Mouse (Mus musculus) granulocyte monocyte progenitor cell, adult 5-6 weeks (primary cell): ENCODE results near the gene Repin1. TPM values are rescaled to one million over a fixed set of nuclear protein-coding genes. Genes with fewer than 3 reads are reported as not detected.

Experiments used
- ATAC-seq: replicated peaks from 2 replicates; pipeline ENCODE4 v1.8.0; 2016; ENCODE audit warnings: mild to moderate bottlenecking, moderate TSS enrichment, inconsistent platforms; ENCODE audit not compliant: poor library complexity, severe bottlenecking
- total RNA-seq, 2 experiments: library from RNA; stranded (forward) in 1 of 2; stranded (reverse) in 1 of 2; fragments of 200-712, 200-1000 nt in 1 of 2; fragments of >200 nt in 1 of 2; fragmentation: Nextera tagmentation in 1 of 2; gene quantifications; 2 replicates each; pipeline ENCODE4 v1.2.3; 2014 to 2017

Repin1 gene
- total RNA-seq, 2 experiments from 2014 or later = 12.0 to 18.8 TPM

DNA sequence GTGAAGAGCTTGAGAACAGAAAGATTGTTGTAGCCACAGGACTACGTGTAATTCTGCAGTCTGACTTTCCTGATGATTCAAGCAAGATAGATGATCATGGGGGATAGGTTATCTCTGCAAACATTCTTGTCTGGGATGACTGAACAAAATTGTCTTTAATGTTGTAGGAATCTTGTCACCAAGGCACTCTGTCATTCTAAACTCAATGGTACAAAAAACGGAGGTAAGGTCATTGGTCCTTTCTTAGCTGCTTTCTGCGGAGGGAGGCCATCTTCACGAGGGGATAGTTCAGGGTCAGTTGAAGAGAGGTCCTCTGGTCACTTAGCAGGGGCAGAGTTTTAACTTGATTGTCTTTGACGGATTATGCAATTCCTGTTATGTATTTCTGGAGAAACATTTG, 14.9 kb upstream of the Repin1 start:
- ATAC-seq = no peak

DNA sequence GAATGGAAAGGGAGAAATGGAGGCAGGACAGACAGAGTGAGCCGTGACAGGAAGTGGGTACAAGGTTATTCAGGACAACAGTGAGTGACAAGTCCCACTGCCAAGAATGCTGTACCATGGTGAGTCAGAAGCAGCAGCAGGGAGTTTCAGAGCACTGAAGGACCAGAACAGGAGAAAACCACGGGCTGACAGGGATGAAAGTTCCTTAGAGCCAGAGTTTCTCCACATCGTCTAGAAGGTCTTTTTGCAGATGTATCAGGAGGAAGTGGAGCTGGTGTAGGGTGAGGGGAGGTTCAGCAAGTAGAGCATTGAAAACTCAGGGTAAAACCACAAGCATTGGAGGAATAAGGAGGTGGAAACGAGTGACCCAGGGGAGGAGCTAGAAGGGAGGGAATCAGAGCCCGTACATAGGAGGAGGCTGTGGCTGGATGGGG, 14.5 kb upstream of the Repin1 start:
- ATAC-seq = peak; percentile 85

DNA sequence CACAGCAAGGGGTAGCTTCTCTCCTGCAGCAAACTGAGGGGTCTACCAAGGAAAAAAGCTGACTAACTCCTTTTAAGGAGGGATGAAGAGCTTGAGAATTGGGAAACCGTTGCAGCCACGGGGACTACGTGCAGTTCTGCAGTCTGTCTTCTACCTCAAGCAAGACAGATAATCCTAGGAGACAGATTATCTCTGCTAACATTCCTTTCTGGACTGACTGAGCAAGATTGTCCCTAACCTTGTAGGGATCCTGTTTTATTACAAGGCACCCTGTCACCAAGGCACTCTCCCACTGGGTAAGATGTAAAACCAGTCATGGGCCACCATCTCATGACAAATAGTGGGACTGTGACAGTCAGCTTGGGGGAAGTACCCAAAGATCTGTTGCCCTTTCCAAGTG, 12.4 kb upstream of the Repin1 start:
- no peak for ATAC-seq

DNA sequence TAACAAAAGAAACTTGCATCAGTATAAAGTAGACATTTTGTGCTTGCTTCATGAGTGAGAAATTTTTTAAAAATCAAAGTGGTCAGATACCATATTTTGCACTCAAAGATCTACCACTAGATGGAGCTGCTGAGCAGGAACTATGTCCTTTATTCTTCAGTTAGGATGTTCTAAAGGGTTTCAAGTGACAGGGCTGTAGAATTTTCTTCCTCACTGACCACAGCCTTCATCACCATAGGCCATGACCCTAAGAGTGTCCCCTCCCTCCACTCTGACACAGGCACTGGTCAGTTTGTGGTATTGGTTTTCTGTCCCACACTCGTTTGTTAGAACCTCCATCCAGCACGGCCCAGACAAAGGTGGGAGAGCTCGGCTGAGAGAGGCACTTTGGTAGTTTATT, 11.6 kb upstream of the Repin1 start:
- ATAC-seq = peak; percentile 48; the same call in 1 of the 2 replicates

DNA sequence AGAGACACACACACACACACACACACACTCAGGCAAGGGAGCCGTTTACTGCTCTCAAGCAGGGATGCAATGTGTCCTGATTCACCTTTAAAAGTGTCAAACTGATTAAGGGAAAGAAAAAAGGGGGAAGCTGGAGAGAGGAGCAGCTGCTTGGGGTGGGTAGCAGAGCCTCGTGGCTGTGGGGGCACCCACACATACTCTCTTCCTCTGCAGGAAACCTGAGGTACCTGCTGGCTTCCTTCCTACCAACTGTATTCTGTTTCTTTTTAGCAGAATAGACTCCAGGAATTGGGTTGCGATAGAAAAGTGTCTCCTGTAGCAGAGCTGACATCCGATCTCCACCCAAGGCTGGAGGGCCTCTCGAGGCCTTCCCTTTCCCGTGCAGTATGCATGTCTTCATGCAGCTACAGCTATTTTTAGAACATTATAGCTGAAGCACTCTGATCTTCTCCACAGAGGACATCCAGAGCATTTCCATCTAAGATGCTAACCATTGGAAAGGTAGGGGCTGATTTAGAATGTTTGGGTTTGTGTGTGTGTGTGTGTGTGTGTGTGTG, 4.4 kb upstream of the Repin1 start, which contains the start of gene Gm45021:
Gm45021 (plus strand) TSS at position 417 of the 557 bp plus-strand sequence.
- ATAC-seq = 0 out of 2 replicates have a peak, but pooled peaks have one; percentile 5

DNA sequence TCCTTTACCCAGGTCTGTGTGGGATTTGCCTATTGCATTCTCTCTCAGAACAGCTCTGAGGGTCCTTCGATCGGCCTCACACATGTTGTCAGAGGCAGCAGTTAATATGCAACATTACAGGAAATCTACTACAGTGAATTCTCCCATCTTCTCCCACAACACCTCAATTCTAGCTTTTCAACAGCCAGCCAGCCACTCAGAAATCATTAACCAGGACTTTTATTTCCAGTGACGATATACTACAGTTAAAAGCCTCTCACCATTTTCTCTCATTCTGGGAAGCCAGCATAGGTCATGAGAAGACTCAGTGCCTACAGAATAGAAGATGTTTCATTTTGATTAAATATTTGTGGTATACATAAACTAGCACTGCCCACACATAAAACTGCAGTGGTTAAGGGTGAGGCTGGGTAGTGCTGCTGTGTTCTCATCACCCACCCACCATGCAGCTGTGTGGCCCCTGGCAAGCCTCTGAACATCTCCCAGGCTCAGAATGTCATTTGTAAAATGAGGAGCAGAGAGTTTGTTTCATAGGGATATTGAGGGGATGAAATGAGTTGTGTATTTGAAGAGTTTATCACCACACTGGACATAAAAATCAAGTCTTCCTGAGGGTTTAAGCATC, 2.4 kb upstream of the Repin1 start:
- no peak for ATAC-seq

DNA sequence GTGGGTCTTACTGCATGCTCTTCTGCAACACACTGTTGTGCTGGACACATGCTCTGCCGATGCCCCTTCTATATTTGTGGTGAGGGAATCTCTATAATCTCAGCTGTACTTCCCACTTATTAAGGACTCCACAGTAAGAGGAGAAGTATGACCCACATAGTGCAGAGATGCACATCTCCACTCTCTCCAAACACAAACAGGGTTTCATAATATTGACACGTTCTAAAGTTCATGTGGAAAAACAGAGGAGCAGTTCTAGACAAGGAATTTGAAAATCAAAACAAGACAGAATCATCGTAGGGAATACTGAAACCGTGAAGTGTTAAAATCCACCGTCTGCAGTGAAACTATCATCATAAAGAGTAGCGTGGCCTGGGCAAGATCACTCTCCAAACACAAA, 1.8 kb upstream of the Repin1 start:
- no peak for ATAC-seq

DNA sequence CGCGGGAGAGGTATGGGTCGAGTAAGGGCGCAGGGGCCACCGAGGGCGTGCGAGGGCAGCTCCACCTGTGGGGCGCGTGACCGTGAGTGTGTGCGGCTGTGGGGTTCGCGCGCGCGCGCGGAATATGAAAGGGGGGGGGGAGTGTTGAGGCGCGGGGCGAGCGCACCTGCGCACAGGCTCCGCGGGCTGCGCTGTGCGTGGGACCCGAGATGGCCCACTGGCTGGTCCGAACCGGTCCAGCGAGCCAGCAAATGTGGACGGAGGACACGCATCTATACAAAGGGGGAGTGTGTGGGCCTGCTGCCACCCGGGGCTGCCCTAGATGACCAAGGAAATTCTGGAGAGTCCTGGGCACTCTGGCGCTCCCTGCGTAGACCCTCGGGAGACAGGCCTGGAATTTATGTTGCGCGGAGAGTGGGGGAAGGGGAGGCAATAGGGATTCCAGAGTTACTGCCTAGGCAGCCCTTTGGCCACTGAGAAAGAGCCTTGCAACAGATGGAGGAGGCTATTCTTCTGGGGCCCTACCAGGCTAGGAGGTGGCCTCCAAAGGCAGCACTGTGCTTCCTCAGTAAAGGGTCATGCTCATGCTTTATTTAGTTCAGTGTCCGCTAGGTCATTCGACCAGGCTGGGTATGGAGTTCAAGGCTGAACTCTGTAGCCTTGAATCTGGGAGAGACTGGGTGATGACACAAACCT, 508 bp downstream of the Repin1 start:
- peak; percentile 6; the same call in 1 of the 2 replicates for ATAC-seq

DNA sequence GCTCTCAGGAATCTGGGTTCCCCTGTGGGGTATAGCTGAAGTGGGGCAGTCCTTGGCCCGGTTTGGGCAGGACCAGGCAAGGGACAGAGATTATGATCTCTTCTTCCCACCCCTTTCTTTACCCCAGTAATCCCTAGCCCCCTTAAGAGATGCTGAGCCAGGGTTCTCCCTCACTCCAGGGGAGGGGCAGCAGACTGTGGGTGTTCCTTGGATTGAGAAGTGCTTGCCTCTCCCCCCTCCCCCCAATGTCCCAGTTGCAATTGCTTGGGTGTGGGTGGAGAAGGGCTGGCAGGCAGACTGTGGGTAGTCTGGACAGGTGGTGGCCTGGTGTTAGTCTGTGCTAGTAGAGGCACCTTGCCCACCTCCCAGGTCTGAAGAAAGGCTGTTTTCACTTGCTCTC, 1.6 kb downstream of the Repin1 start:
- no peak for ATAC-seq

DNA sequence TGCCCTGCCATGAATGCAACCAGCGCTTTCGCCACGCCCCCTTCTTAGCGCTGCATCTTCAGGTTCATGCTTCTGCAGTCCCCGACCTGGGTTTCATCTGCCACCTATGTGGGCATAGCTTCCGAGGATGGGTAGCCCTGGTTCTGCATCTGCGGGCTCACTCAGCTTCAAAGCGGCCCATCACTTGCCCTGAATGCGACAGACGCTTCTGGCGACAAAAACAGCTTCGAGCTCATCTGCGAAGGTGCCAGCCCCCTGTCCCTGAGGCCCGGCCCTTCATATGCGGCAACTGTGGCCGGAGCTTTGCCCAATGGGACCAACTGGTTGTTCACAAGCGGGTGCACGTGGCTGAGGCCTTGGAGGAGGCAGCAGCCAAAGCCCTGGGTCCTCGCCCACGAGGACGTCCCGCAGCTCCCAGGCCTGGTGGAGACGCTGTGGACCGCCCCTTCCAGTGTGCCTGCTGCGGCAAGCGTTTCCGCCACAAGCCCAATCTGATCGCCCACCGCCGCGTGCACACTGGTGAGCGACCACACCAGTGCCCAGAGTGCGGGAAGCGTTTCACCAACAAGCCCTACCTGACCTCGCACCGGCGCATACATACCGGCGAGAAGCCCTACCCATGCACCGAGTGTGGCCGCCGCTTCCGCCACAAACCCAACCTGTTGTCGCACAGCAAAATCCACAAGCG, 3.0 kb downstream of the Repin1 start:
- ATAC-seq = no peak

DNA sequence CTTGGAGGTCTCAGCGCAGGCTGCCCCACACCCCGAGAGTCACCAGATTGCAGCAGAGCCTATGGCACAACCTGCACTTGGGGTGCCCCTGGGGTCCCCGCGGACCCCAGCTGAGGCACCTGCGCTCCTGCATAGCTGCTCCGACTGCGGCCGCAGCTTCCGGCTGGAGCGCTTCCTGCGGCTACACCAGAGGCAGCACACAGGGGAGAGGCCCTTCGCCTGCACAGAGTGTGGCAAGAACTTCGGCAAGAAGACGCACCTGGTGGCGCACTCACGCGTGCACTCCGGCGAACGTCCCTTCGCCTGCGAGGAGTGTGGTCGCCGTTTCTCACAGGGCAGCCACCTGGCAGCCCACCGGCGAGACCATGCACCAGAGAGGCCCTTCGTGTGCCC, 3.5 kb downstream of the Repin1 start:
- ATAC-seq = no peak

DNA sequence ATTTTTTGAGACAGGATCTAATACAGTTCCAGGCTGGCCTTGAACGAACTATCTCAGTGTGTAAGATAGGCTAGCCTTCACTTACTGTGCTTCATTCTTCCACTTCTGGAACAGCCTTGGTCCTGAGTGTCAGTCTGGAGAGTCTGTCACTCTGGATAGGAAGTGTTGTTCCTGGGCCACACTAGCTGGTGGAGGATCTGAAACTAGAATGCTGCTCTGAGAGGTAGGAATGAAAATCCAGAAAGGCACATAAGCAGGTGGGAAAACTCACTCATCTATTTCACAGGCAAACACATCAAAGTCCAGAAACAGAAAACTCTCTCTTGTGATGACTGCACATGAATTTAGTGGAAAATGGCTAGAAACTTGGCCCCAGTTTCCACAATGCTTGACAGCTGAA, 6.9 kb downstream of the Repin1 start:
- ATAC-seq = no peak

DNA sequence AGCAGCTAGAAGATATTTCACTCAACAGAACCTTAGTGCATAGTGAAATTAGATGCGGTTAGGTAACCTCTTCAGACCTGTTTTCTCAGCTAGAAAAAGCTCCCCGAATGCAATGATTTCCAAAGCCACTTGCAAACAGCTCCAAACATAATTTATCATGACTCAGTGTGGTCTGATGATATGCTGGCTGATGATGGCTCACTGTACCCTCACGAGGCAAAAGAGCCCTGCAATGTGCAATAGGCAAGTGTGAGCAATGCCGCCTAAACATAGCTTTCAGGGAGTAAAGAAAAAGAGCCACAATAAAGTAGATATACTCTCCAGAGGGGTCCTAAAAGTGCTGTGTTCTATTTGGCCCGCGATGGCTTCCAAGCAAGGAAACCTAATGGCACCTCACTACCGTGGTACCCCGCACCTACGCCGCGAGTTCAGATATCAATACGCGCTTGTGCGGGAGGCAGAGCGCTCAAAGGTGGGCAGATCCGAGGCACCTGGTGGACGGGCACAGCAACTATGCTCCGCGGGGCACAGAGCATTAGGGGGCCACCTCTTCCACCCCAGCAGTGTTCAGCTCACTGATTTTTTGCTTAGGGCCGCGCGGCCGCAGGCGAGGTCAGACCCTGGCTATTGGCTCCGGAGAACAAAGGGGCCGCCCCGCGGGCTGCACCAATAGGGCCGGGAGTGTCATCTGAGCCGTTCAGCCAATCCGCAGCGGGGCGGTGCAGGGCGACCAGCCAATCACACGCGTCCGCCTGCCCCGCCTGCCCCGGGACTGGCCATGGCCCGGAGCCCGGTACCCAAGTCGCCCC, 7.8 kb downstream of the Repin1 start, which contains the start of gene Zfp775:
Zfp775 (plus strand) TSS at position 793 of the 809 bp plus-strand sequence.
- peak; percentile 97 for ATAC-seq

DNA sequence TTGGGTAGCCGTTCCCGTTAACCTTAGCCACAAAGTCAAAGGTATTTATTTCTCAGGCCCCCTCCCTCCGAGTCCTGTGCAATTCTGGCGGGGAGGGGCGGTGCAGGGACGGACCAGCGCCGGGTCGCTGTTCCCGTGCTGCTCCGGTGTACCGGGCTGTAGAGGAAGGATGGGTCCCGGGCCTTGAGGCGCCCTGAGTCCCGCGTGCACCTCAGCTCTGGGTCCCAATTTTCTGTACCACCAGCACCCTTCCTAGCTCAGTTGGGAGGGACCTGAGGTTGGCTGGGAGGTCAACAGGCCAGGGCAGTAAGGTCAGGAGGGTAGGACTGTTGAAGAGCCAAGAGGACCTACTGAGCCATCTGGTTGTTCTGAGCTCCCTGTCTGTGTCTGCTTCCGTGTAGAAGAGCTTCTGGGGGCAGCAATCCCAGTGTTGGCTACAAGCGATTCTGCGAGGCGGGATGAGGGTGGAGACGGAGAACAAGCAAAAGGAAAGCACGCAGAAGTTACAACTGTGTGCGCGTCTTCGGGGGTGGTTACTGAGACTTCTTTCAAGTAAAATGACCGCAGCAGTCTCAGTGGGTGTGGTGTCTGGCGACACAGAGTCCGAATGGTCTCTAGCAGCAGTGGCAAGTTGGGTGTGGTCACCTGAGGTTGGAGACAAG, 8.5 kb downstream of the Repin1 start:
- peak; percentile 26; the same call in 1 of the 2 replicates for ATAC-seq

DNA sequence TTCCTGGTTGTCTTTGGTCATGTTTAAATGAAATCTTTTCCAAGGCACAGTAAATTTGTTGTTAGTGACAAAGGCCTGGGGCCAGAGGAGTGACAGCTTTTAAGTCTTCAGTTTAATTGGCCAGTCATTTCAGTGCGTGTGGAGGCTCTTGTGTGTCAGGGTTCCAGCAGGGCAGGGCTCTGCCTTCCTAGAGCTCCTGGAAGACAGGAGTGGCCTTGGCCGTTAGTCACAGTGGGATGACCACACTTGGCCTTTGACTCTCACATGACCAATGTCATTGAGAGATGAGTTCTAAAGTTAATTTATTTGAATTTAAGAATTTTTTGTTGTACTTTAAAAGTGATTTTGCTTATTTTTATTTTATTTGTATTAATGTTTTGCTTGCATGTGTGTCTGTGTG, 14.4 kb downstream of the Repin1 start:
- ATAC-seq = no peak

DNA sequence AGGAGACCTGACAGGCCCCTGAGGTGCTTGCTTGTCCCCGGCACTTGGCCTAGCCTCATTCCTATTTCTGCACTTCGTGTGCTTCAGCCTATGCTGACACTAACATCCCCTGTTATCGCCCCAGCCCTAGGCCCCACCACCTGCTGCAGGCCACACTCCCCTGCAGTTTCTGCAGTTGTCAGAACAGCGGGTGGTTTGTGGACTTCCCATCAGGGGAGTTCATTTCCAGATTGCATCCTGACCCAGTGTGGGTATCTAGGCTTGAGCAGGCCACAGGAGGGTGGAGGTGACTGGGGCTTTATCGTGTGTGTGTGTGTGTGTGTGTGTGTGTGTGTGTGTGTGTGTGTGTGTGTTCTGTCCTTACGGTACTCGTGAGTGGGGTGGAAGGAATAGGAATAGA, 15.8 kb downstream of the Repin1 start:
- ATAC-seq = no peak

DNA sequence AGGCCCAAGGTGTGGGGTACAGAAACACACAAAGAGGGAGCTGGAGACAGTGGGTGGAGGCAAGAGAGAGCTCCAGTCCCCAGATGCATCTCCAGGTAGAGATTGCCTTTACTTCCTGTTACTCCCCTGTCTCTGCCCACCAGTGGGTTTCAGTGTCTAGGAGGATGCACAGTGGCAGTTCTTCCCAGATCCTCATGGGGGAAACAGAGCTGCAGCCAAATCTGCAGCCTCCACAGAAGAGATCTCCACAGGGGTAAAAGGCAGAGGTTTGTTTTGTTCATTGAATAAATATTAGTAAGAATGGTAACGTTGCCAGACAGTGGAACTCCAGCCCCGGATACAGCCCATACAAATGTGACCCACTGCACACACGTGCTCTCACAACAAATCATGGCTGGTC, 17.0 kb downstream of the Repin1 start:
- ATAC-seq = no peak

DNA sequence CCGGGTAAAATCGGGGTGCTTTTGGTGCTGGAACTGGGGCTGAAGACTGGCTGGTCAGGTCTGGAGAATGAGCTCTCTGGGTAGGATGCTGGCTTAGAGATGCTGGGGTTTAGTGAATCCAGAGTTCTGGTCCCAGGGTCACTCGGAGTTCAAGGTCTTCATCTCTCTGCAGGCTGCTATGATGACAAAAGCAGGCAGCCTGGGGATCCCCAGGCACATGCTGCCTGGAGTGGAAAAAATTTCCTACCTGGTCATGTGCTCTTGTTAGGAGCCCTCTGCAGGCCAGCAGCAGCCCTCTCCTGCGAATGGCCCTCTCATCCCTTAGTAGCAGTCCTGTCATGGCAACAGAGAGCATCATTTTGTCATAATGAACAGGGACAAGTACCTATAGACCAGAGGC, 19.8 kb downstream of the Repin1 start:
- ATAC-seq = no peak

DNA sequence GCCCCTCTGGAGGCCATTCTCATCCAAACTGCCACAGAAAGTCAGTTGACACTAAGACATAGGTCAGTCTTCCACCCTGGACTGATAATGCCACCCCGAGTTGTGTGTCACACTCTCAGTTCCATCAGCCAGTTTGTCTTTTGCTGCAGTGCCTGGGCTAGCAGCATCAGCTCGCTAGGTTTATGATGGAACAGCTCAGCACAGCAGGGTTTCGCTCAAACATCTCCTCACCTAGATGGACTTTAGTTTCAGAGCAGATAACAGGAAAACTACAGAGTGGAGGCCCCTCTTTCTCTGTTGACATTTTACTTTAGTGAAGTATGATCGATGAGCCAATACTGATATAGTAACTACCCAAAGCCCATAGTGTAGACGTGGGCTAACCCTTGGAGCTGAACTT, 21.1 kb downstream of the Repin1 start:
- ATAC-seq = no peak

DNA sequence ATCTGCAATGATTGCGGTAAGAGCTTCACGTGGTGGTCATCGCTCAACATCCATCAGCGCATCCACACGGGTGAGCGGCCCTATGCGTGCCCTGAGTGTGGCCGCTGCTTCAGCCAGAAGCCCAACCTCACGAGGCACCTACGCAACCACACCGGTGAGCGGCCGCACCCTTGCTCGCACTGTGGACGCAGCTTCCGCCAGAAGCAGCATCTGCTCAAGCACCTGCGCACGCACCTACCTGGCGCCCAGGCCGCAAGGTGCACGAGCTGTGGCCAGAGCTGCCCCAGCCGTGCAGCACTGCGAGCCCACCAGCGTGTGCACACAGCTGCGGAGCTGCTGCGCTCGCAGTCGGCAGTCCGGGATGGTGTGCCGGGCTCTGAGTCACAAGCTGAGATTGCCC, 26.3 kb downstream of the Repin1 start:
- ATAC-seq = no peak
